Mouse (Mus musculus): ENCODE measurements around the gene Grid1.

DNA sequence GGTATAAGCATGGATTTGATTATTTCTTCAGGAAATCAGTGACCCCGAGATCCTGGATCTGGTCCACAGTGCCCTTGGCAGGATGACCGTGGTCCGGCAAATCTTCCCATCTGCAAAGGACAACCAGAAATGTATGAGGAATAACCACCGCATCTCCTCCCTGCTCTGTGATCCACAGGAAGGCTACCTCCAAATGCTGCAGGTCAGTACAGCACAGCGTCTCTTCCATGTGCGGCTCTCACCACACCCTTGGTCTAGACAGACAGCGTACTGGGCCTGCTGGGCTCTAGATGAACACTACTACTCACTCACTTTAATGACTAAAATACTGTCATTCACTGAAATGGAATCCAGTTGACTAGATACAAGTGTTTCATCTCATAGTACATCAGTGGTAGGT is 489.3 kb downstream of the Grid1 start:
- no peak for TF ChIP-seq POLR2A (IDR thresholded peaks at IDR 0.05; ENCODE audit: insufficient read depth, low read depth, low read length)
- TF ChIP-seq CTCF (IDR thresholded peaks at IDR 0.05) = no peak
